Mouse (Mus musculus): ENCODE measurements at regions not wholly inside any gene's neighbourhood (a gene's known extent, or its start where the extent isn't known, plus 50 kb on each side); places are given as distances from the start of the nearest gene placed in this dataset.
"Not testable (repeated sequence)": the region's sequence is repeated elsewhere in the genome, so short reads cannot be mapped to it uniquely, and the experiment has no call there.

- H3K4me3 ChIP-seq (ENCODE audit: inconsistent target): no peak overlapping the region
- WGBS (ENCODE audit: missing documents): 92% methylated on average over 3 of the region's 3 CpGs
- H3K79me2 ChIP-seq (ENCODE audit: inconsistent target): no peaks in the 10 kb centered on the region
- no peak overlapping the region for H3K27ac ChIP-seq
- H3K36me3 ChIP-seq (ENCODE audit: inconsistent target): no peaks in the 10 kb centered on the region
Measured at GRCm38 (mm10) chr9:33089977-33090376, 454.0 kb downstream of the Ets1 start.

DNA sequence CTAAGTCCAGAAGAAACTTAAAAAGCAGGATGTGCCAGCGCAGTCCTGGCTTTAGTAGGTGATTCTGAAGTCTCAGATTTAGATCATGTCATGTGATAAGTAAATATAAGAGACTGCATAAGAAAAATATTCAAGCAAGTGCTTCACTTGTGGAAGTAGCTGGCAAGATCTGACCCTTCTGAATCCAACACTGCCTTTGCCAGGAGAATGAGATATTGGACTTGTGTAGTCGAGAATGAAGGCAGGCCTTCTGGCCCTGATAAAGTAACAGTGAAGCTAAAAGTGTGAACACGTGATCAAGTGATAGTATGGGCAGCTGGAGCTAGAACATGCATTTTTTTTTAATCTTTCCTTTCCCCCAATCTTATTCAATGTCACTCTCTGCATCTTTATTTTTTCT lies 455.6 kb downstream of the Ets1 start:
- Histone ChIP-seq H3K27ac (no peak overlapping the region), H3K36me3 (ENCODE audit: inconsistent target) (no peaks in the 10 kb centered on the region), H3K4me3 (ENCODE audit: inconsistent target) (no peak overlapping the region), H3K79me2 (ENCODE audit: inconsistent target) (no peaks in the 10 kb centered on the region)
- 86% methylated on average over 3 of the region's 3 CpGs for WGBS (ENCODE audit: missing documents)

DNA sequence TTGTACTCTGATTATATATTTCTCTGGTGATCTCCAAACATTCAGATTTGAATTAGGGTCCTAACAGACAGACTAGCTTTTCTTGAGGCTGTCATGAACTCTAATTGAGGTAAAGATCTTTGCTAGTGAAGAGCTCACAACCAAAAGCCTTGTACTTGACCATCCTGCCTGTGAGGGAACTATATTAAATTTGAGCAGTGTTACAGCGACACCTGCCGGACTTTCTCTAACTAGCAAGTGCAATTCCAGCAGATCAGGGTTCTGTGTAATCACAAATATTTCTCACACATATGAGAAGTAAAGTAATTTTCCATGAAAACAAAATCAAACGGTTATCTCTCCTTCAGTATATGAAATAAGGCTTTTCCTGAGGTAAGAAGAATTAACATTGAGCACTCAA lies 459.6 kb downstream of the Ets1 start:
- WGBS (ENCODE audit: missing documents): 0% methylated on average over 3 of the region's 3 CpGs
- no peak overlapping the region for H3K27ac ChIP-seq
- H3K4me3 ChIP-seq (ENCODE audit: inconsistent target): no peak overlapping the region
- H3K79me2 ChIP-seq (ENCODE audit: inconsistent target): no peaks in the 10 kb centered on the region
- H3K36me3 ChIP-seq (ENCODE audit: inconsistent target): no peaks in the 10 kb centered on the region

GRCm38 (mm10) chr9:33101206-33101605 lies 465.2 kb downstream of the Ets1 start:
- no peaks in the 10 kb centered on the region for H3K79me2 ChIP-seq (ENCODE audit: inconsistent target)
- no peaks in the 10 kb centered on the region for H3K36me3 ChIP-seq (ENCODE audit: inconsistent target)
- no peak overlapping the region for H3K27ac ChIP-seq
- H3K4me3 ChIP-seq (ENCODE audit: inconsistent target): no peak overlapping the region
- WGBS (ENCODE audit: missing documents): 50% methylated on average over 3 of the region's 3 CpGs

DNA sequence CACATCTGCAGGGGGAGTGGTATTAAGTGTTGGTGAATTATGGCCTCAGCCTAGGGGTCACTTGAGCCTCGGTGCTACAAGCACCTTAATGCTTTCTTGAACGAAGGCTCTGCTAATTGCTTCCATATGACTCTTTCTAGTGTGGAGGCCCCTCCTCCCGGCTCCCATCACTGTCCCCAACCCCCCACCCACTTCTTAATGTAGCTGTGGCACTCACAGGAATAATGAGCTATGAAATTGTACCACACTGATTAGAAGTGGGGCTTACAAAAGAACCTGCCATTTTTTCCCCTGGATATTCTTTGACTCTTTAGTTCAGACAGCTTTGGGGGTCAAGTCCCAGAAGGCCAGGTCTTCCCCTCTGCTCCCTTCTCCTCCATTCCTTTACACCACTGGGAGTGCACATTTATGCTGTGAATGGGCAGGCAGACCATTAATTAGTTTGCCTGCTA lies 468.6 kb downstream of the Ets1 start:
- Histone ChIP-seq H3K36me3 (ENCODE audit: inconsistent target) (no peaks in the 10 kb centered on the region), H3K27ac (no peak overlapping the region), H3K4me3 (ENCODE audit: inconsistent target) (no peak overlapping the region), H3K79me2 (ENCODE audit: inconsistent target) (no peaks in the 10 kb centered on the region)
- WGBS (ENCODE audit: missing documents): 82% methylated on average over 3 of the region's 3 CpGs

GRCm38 (mm10) chr9:33123841-33124240 lies 487.8 kb downstream of the Ets1 start:
- WGBS (ENCODE audit: missing documents): 85% methylated on average over 1 of the region's 1 CpGs
- H3K4me3 ChIP-seq (ENCODE audit: inconsistent target): no peak overlapping the region
- no peak overlapping the region for H3K27ac ChIP-seq
- H3K36me3 ChIP-seq (ENCODE audit: inconsistent target): no peaks in the 10 kb centered on the region
- H3K79me2 ChIP-seq (ENCODE audit: inconsistent target): no peaks in the 10 kb centered on the region

GRCm38 (mm10) chr9:33152186-33152585 lies 516.2 kb downstream of the Ets1 start:
- no peak overlapping the region for H3K4me3 ChIP-seq (ENCODE audit: inconsistent target)
- 58% methylated on average over 1 of the region's 1 CpGs for WGBS (ENCODE audit: missing documents)
- H3K79me2 ChIP-seq (ENCODE audit: inconsistent target): no peaks in the 10 kb centered on the region
- no peaks in the 10 kb centered on the region for H3K36me3 ChIP-seq (ENCODE audit: inconsistent target)
- H3K27ac ChIP-seq: no peak overlapping the region

DNA sequence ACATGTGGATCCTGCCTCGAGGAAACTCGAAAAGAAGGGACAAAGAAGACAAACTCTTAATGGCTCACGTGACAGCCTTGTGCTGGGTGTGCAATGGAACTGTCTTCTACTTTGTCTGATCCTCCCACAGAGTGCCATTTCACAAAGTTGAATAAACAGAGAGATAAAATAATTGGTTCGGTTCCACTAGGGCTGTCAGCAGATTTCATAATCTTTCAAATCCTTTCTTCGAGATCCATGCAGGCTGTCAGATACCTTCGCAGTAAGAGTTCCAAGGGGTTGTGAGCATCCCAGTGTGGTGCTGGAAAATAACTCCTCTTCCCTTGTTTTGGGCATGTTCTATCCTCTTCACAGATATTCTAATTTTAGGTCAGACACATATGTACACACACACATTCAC lies 532.1 kb downstream of the Ets1 start:
- 88% methylated on average over 6 of the region's 6 CpGs for WGBS (ENCODE audit: missing documents)
- Histone ChIP-seq H3K36me3 (ENCODE audit: inconsistent target) (no peaks in the 10 kb centered on the region), H3K79me2 (ENCODE audit: inconsistent target) (no peaks in the 10 kb centered on the region)

GRCm38 (mm10) chr9:33169093-33169492 lies 533.1 kb downstream of the Ets1 start:
- H3K79me2 ChIP-seq (ENCODE audit: inconsistent target); H3K4me3 ChIP-seq (ENCODE audit: inconsistent target); H3K36me3 ChIP-seq (ENCODE audit: inconsistent target); H3K27ac ChIP-seq: not testable (repeated sequence)
- WGBS (ENCODE audit: missing documents): 93% methylated on average over 1 of the region's 1 CpGs

More for the DNA sequence above, 532.1 kb downstream of the Ets1 start:
- Histone ChIP-seq H3K27ac (no peak overlapping the region), H3K4me3 (ENCODE audit: inconsistent target) (no peak overlapping the region)

DNA sequence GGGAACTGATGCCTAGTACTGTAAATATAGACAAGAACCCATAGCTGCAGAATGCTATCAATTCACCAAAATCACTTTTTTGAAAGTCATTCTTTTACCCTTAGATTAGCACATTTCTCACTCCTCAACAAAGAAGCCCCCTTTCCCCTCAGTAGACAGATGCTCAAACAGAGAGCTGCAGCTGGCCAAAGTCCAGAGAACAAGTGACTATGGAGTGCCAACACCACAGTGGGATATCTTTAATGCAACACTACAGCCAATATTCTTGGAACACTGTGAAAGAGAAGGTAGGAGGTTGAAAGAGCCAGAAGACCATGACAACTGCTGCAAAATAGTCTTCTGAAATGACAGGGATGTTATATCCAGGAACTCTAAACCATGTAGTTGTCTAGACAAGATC lies 544.0 kb downstream of the Ets1 start:
- no peaks in the 10 kb centered on the region for H3K79me2 ChIP-seq (ENCODE audit: inconsistent target)
- H3K27ac ChIP-seq: no peak overlapping the region
- no peak overlapping the region for H3K4me3 ChIP-seq (ENCODE audit: inconsistent target)
- no peaks in the 10 kb centered on the region for H3K36me3 ChIP-seq (ENCODE audit: inconsistent target)

- Histone ChIP-seq H3K79me2 (ENCODE audit: inconsistent target) (no peaks in the 10 kb centered on the region), H3K36me3 (ENCODE audit: inconsistent target) (no peaks in the 10 kb centered on the region), H3K27ac (no peak overlapping the region), H3K4me3 (ENCODE audit: inconsistent target) (no peak overlapping the region)
- WGBS (ENCODE audit: missing documents): 90% methylated on average over 3 of the region's 3 CpGs
Measured at GRCm38 (mm10) chr9:33187187-33187586, 551.2 kb downstream of the Ets1 start.

GRCm38 (mm10) chr9:33209083-33209482 lies 573.1 kb downstream of the Ets1 start:
- Histone ChIP-seq H3K79me2 (ENCODE audit: inconsistent target) (no peaks in the 10 kb centered on the region), H3K4me3 (ENCODE audit: inconsistent target) (no peak overlapping the region), H3K27ac (no peak overlapping the region), H3K36me3 (ENCODE audit: inconsistent target) (no peaks in the 10 kb centered on the region)
- WGBS (ENCODE audit: missing documents): 62% methylated on average over 2 of the region's 2 CpGs

DNA sequence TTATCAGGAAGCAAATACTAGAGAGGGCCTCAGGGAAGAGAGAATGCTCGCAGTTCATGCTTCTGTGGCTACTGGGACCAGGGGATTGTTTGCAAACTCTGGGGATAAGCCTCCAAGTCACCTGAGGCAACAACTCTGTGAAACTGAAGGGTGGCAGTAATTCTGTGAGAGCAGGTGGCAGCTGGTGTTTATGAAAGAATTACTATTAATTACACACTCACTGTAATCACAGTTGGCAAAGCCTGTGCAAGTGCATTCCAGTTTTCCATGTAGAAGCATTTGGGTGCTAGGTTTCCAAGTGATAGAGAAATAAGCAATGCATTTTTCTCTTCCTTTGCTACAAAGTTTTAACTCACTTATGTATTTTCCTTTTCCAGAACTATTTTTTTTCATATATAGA lies 578.5 kb downstream of the Ets1 start:
- Histone ChIP-seq H3K79me2 (ENCODE audit: inconsistent target) (no peaks in the 10 kb centered on the region), H3K27ac (no peak overlapping the region), H3K36me3 (ENCODE audit: inconsistent target) (no peaks in the 10 kb centered on the region), H3K4me3 (ENCODE audit: inconsistent target) (no peak overlapping the region)
- 75% methylated on average over 1 of the region's 1 CpGs for WGBS (ENCODE audit: missing documents)

- no peak overlapping the region for H3K4me3 ChIP-seq (ENCODE audit: inconsistent target)
- no peak overlapping the region for H3K27ac ChIP-seq
- no peaks in the 10 kb centered on the region for H3K36me3 ChIP-seq (ENCODE audit: inconsistent target)
- WGBS (ENCODE audit: missing documents): 95% methylated on average over 4 of the region's 4 CpGs
- H3K79me2 ChIP-seq (ENCODE audit: inconsistent target): no peaks in the 10 kb centered on the region
Measured at GRCm38 (mm10) chr9:33220981-33221380, 585.0 kb downstream of the Ets1 start.

- no peak overlapping the region for H3K27ac ChIP-seq
- H3K79me2 ChIP-seq (ENCODE audit: inconsistent target): no peaks in the 10 kb centered on the region
- H3K4me3 ChIP-seq (ENCODE audit: inconsistent target): no peak overlapping the region
- WGBS (ENCODE audit: missing documents): 88% methylated on average over 11 of the region's 11 CpGs
- no peaks in the 10 kb centered on the region for H3K36me3 ChIP-seq (ENCODE audit: inconsistent target)
Measured at GRCm38 (mm10) chr9:33222066-33222805, 586.2 kb downstream of the Ets1 start.

DNA sequence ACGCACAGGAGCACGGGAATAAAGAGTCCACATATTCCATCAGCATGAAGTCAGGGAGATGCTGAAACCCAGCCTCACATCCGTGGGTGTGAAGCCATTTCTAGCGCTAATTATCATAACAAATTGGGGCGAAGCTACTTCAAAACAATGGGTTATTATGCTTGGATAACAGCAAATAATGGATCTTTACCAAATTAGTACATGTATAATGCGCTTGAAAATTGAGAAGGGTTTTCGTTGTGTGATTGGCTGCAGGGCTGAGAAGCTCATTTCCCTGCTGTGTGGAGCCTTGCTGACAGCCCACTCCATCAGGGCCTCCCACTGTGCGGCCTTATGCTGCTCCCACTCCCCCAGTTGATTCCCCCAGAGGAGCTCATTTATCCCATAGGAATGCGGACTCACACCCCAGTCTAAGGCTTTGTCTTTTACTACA lies 597.7 kb downstream of the Ets1 start:
- Histone ChIP-seq H3K4me3 (ENCODE audit: inconsistent target) (no peak overlapping the region), H3K36me3 (ENCODE audit: inconsistent target) (no peaks in the 10 kb centered on the region), H3K27ac (no peak overlapping the region), H3K79me2 (ENCODE audit: inconsistent target) (no peaks in the 10 kb centered on the region)
- 74% methylated on average over 9 of the region's 9 CpGs for WGBS (ENCODE audit: missing documents)

All from macrophage (primary cell).